Mouse (Mus musculus) kidney, adult 2 months (tissue): Measurements from ENCODE around the gene B9d2.

Source experiments
- CTCF ChIP-seq: fragments of 200-500 bp; conservative IDR thresholded peaks from 2 replicates; pipeline ENCODE4 v1.5.1; 2011; ENCODE audit warnings: low read depth, mild to moderate bottlenecking, control low read depth, low read length, moderate library complexity, mixed read lengths; ENCODE audit not compliant: insufficient read depth, insufficient read length
- POLR2A ChIP-seq: fragments of 200-500 bp; IDR thresholded peaks from one replicate; pipeline ENCODE4 v1.6.1; 2011; ENCODE audit warnings: low read depth, low read length, control low read depth

- TF ChIP-seq CTCF (0 out of 2 replicates have a peak, but pooled peaks have one; percentile 27), POLR2A (no peak)
Measured at GRCm38 (mm10) chr7:25651281-25651680, 29.3 kb upstream of the B9d2 start.
